Mouse (Mus musculus) E14TG2a.4 (cell line): ENCODE data around the gene Psmb2.

ENCODE experiments used
- H3K27me3 ChIP-seq: 2 replicates; pipeline ENCODE4 v1.6.1; 2014; ENCODE audit warnings: low read length, control low read depth; ENCODE audit not compliant: insufficient read depth
- H3K36me3 ChIP-seq: 2 replicates; pipeline ENCODE4 v1.6.1; 2014; ENCODE audit warnings: low read length, control low read depth; ENCODE audit not compliant: insufficient read depth
- H3K4me1 ChIP-seq: replicated peaks from 2 replicates; pipeline ENCODE4 v1.6.1; 2014; ENCODE audit warnings: low read depth, low read length, control low read depth
- H3K4me3 ChIP-seq: replicated peaks from 2 replicates; pipeline ENCODE4 v1.5.1; 2014; ENCODE audit warnings: mild to moderate bottlenecking, low read length
- H3K9me3 ChIP-seq: 2 replicates; pipeline ENCODE4 v1.6.1; 2014; ENCODE audit warnings: low read length, control low read depth
- CTCF ChIP-seq: conservative IDR thresholded peaks from 2 replicates; pipeline ENCODE4 v1.5.1; 2014; ENCODE audit warnings: low read length
- NANOG ChIP-seq: IDR thresholded peaks from 2 replicates; pipeline ENCODE4 v1.6.1; 2014; ENCODE audit warnings: borderline replicate concordance, low read length, mixed read lengths
- POU5F1 ChIP-seq: IDR thresholded peaks from 2 replicates; pipeline ENCODE4 v1.6.1; 2014; ENCODE audit warnings: low read length, borderline replicate concordance

Psmb2 gene

DNA sequence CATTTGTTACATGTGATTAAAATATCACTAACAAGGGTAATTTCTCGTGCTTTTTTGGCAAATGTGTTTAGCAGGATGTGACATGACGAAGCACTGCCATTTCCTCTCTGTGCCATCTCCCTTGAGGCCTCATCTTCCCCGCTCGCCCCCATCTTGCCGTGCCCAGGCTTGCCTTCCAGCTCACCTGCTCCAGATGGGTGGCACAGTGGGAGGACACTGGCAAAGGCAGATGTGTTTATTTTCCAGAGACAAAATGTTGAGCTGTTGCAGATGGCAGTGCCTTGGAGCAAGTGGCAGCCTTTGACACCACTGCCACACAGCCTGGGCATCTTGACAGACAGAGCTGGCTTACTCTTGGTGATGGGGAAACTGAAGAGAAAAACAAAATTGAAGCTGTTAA lies 15.6 kb downstream of the Psmb2 start:
- Histone ChIP-seq H3K27me3 (no peaks in the 10 kb centered on the region), H3K36me3 (peaks cover 67% of the 10 kb centered on the region), H3K4me1 (no peaks in the 10 kb centered on the region), H3K4me3 (no peak overlapping the region), H3K9me3 (no peaks in the 10 kb centered on the region)
- no peak for TF ChIP-seq POU5F1
- no peak for TF ChIP-seq NANOG
- no peak for TF ChIP-seq CTCF

DNA sequence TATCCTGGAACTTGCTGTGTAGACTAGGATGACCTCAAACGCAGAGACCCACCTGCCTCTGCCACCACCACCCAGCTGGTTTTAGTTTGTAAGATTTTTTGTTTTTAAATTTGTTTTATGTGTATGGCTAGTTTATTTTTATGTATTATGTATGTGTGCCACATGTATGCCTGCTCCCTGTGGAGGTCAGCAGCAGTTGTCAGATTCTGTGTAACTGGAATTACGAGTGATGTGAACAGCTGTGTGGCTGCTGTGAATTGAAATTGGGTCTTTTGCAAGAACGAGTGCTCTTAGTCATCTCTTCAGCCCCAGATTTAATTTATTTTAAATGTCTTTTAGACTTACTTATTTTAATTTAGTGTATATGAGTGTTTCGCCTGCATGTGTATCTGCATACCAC lies 19.5 kb downstream of the Psmb2 start:
- peaks cover 69% of the 10 kb centered on the region for H3K36me3 ChIP-seq
- no peaks in the 10 kb centered on the region for H3K9me3 ChIP-seq
- peaks cover 7% of the 10 kb centered on the region for H3K4me1 ChIP-seq
- H3K4me3 ChIP-seq = no peak overlapping the region
- no peaks in the 10 kb centered on the region for H3K27me3 ChIP-seq
- TF ChIP-seq NANOG (no peak), CTCF (no peak), POU5F1 (no peak)

GRCm38 (mm10) chr4:126706630-126707438 lies 29.4 kb downstream of the Psmb2 start:
- Histone ChIP-seq H3K4me1 (0 out of 2 replicates have a peak, but pooled peaks cover 4% of the 10 kb centered on the region), H3K27me3 (no peaks in the 10 kb centered on the region), H3K36me3 (peaks cover 93% of the 10 kb centered on the region), H3K9me3 (no peaks in the 10 kb centered on the region), H3K4me3 (no peak overlapping the region)
- TF ChIP-seq NANOG = no peak

- Histone ChIP-seq H3K36me3 (peaks cover 93% of the 10 kb centered on the region), H3K4me3 (no peak overlapping the region), H3K9me3 (no peaks in the 10 kb centered on the region), H3K4me1 (0 out of 2 replicates have a peak, but pooled peaks cover 4% of the 10 kb centered on the region), H3K27me3 (no peaks in the 10 kb centered on the region)
- no peak for TF ChIP-seq POU5F1
- TF ChIP-seq CTCF = no peak
- no peak for TF ChIP-seq NANOG
Measured at GRCm38 (mm10) chr4:126707439-126707826, 30.0 kb downstream of the Psmb2 start.

DNA sequence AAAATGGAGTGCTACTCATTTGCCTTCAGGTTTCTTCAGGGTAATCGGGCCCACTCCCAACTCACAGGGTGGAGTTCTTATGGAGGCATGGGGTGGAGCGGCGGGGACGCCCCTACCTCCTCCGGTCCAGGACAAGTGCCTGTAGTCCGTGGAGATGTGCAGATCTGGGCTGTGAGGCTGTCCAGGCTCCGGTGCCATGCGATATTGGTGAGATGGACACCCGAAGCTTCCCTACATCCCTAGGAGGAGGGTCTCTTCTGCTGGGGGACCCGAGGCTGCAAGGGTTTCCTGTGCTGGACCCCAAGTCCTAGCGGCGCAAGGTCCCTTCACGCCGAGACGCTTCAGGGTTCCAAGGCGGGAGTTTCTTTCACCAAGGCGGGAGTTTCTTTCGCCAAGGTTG lies 54.7 kb downstream of the Psmb2 start:
- Histone ChIP-seq H3K4me3 (peak overlapping the region; percentile 60), H3K36me3 (no peaks in the 10 kb centered on the region), H3K27me3 (peaks cover 80% of the 10 kb centered on the region), H3K4me1 (peaks cover 42% of the 10 kb centered on the region), H3K9me3 (no peaks in the 10 kb centered on the region)
- no peak for TF ChIP-seq CTCF
- no peak for TF ChIP-seq POU5F1
- TF ChIP-seq NANOG = no peak

- TF ChIP-seq POU5F1 (no peak), CTCF (no peak), NANOG (no peak)
- Histone ChIP-seq H3K9me3 (no peaks in the 10 kb centered on the region), H3K4me3 (peak overlapping the region; percentile 60), H3K4me1 (peaks cover 42% of the 10 kb centered on the region), H3K36me3 (no peaks in the 10 kb centered on the region), H3K27me3 (peaks cover 86% of the 10 kb centered on the region)
Measured at GRCm38 (mm10) chr4:126732531-126733380, 55.3 kb downstream of the Psmb2 start.

- Histone ChIP-seq H3K9me3 (no peaks in the 10 kb centered on the region), H3K4me3 (peak overlapping the region; percentile 74), H3K4me1 (peaks cover 44% of the 10 kb centered on the region), H3K27me3 (peaks cover 96% of the 10 kb centered on the region), H3K36me3 (no peaks in the 10 kb centered on the region)
- TF ChIP-seq POU5F1 = no peak
- TF ChIP-seq CTCF = no peak
- TF ChIP-seq NANOG = no peak
Measured at GRCm38 (mm10) chr4:126734001-126734603, 56.7 kb downstream of the Psmb2 start.

DNA sequence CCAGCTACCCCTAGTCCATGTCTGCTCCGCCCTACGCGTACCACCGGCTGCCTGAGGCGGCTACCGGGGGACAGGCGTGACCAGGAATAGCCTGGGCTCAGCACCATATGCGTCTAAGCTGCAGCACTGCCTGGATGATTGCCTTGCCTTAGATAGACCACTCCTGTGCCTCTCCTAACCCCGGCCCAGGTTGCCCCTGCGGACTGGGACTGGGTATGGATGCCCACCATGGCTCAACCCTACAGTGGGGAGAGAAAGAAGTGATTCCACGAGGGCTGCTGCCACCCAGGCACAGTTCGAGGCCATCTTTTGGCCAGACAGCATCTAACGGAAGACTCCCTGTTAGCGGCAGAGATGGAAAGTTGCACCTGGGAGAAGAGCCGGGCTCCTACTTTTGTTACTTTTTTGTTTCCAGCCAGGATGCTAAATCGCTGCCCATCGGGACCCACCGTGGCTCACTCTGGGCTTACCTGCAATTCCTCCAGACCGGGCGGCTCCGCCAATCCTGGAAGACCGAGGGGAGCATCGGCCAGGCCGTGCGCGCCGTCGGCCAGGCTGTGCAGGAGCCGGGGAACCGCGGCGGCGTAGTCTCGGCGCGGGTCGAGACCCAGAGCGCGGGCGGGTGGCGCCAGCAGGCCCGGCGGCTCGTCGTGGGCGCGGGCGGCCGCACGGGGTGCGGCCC lies 57.4 kb downstream of the Psmb2 start:
- Histone ChIP-seq H3K27me3 (peaks cover 90% of the 10 kb centered on the region), H3K9me3 (no peaks in the 10 kb centered on the region), H3K36me3 (no peaks in the 10 kb centered on the region), H3K4me1 (peaks cover 52% of the 10 kb centered on the region), H3K4me3 (peak overlapping the region; percentile 74)
- TF ChIP-seq POU5F1 = no peak
- TF ChIP-seq CTCF = no peak
- no peak for TF ChIP-seq NANOG
